In genomic region chr19:45783181-45783932, GRCm38 (mm10) we compare ENCODE assay signal across 8 mouse cellular contexts. TPM values are rescaled to one million over a fixed set of nuclear protein-coding genes. Genes with fewer than 3 reads are reported as not detected.
A peak's percentile ranks its signal among the peaks of the same experiment; 100 is the strongest.
DNase-seq lines count a peak whose midpoint lies in the region; ATAC-seq and TF ChIP-seq lines count a peak whose summit lies in the region.

Gene Mgea5 (minus strand): TSS chr19:45783837.

- TF ChIP-seq EP300 in liver, embryonic 14.5 days (IDR thresholded peaks at IDR 0.05; ENCODE audit: low read depth): peak; percentile 76
- peak; percentile 60 for TF ChIP-seq EP300 in stomach, postnatal 0 days (optimal IDR thresholded peaks at IDR 0.05)

- no peaks in the 10 kb centered on the region for H3K9me3 ChIP-seq in forebrain, embryonic 10.5 days
- H3K9me3 ChIP-seq in heart, embryonic 15.5 days (replicated peaks): no peaks in the 10 kb centered on the region
- no peaks in the 10 kb centered on the region for H3K9me3 ChIP-seq in liver, embryonic 14.5 days (ENCODE audit: control insufficient read depth, low read length)
- no peaks in the 10 kb centered on the region for H3K9me3 ChIP-seq in neural tube, embryonic 11.5 days (ENCODE audit: control insufficient read depth, low read length)
- no peaks in the 10 kb centered on the region for H3K9me3 ChIP-seq in stomach, postnatal 0 days (ENCODE audit: control insufficient read depth, low read length)

- peaks cover 32% of the 10 kb centered on the region for H3K36me3 ChIP-seq in forebrain, embryonic 10.5 days (replicated peaks)
- H3K36me3 ChIP-seq in heart, embryonic 15.5 days: peaks cover 12% of the 10 kb centered on the region
- peaks cover 30% of the 10 kb centered on the region for H3K36me3 ChIP-seq in liver, embryonic 14.5 days (replicated peaks; ENCODE audit: control insufficient read depth, insufficient read depth, low read depth)
- H3K36me3 ChIP-seq in neural tube, embryonic 11.5 days (ENCODE audit: control insufficient read depth, insufficient read depth, low read length): 0 out of 2 replicates have a peak, but pooled peaks cover 6% of the 10 kb centered on the region
- peaks cover 11% of the 10 kb centered on the region; the same call in 1 of the 2 replicates for H3K36me3 ChIP-seq in stomach, postnatal 0 days (ENCODE audit: control insufficient read depth, insufficient read depth, low read length)

- H3K4me3 ChIP-seq in forebrain, embryonic 10.5 days: peak within 1 kb of the TSS; percentile 99
- peak within 1 kb of the TSS; percentile 78 for H3K4me3 ChIP-seq in heart, embryonic 15.5 days
- peak within 1 kb of the TSS; percentile 68 to 79 for H3K4me3 ChIP-seq in liver, embryonic 14.5 days (ENCODE audit: insufficient read depth in 1 of 2, low read depth in 2 of 2, low read length in 2 of 2)
- peak within 1 kb of the TSS; percentile 100 for H3K4me3 ChIP-seq in neural tube, embryonic 11.5 days (ENCODE audit: low read depth, low read length)
- peak within 1 kb of the TSS; percentile 100 for H3K4me3 ChIP-seq in stomach, postnatal 0 days (ENCODE audit: low read depth, low read length)

- H3K9ac ChIP-seq in heart, embryonic 15.5 days: peak within 1 kb of the TSS; percentile 85
- peak within 1 kb of the TSS; percentile 92 for H3K9ac ChIP-seq in liver, embryonic 14.5 days (replicated peaks)
- H3K9ac ChIP-seq in neural tube, embryonic 11.5 days (ENCODE audit: low read length): peak within 1 kb of the TSS; percentile 98
- peak within 1 kb of the TSS; percentile 97 for H3K9ac ChIP-seq in stomach, postnatal 0 days (ENCODE audit: low read length)

- peak within 1 kb of the TSS; percentile 70 for H3K4me2 ChIP-seq in heart, embryonic 15.5 days
- peak within 1 kb of the TSS; percentile 96 for H3K4me2 ChIP-seq in liver, embryonic 14.5 days (ENCODE audit: low read depth)
- H3K4me2 ChIP-seq in neural tube, embryonic 11.5 days (ENCODE audit: low read depth): peak within 1 kb of the TSS; percentile 73
- H3K4me2 ChIP-seq in stomach, postnatal 0 days (replicated peaks; ENCODE audit: low read depth): peak within 1 kb of the TSS; percentile 67

- H3K4me1 ChIP-seq in forebrain, embryonic 10.5 days: peaks cover 34% of the 10 kb centered on the region
- peaks cover 33% of the 10 kb centered on the region for H3K4me1 ChIP-seq in heart, embryonic 15.5 days (replicated peaks)
- H3K4me1 ChIP-seq in liver, embryonic 14.5 days (replicated peaks; ENCODE audit: control insufficient read depth in 2 of 2, insufficient read depth in 2 of 2, low read length in 1 of 2): peaks cover 16 to 22% of the 10 kb centered on the region in 2 experiments
- peaks cover 9% of the 10 kb centered on the region for H3K4me1 ChIP-seq in neural tube, embryonic 11.5 days (ENCODE audit: control insufficient read depth, insufficient read depth, low read length)
- peaks cover 3% of the 10 kb centered on the region; the same call in 1 of the 2 replicates for H3K4me1 ChIP-seq in stomach, postnatal 0 days (replicated peaks; ENCODE audit: control insufficient read depth, insufficient read depth)

- under 1% methylated on average over 69 of the region's 71 CpGs for WGBS in forebrain, embryonic 10.5 days
- under 1% methylated on average over 62 of the region's 71 CpGs for WGBS in heart, embryonic 15.5 days
- whole genome bisulfite sequencing in liver, embryonic 14.5 days (ENCODE audit: insufficient replicate concordance): under 1% methylated on average over 66 of the region's 71 CpGs
- 0% methylated on average over 47 of the region's 71 CpGs for WGBS in neural tube, embryonic 11.5 days
- 2% methylated on average over 32 of the region's 71 CpGs for WGBS in stomach, postnatal 0 days

- peak; percentile 10; the same call in 1 of the 2 replicates for TF ChIP-seq CTCF in liver, embryonic 14.5 days (IDR thresholded peaks at IDR 0.05; ENCODE audit: low read depth)
- no peak for TF ChIP-seq CTCF in stomach, postnatal 0 days (IDR thresholded peaks at IDR 0.05; ENCODE audit: low read depth)

- peak; percentile 97 to 98 for DNase-seq in CD8-positive naive resting alpha-beta T cell, adult 2 months (ENCODE audit: low read depth in 2 of 2, low spot score in 2 of 2)
- peak; percentile 97 for DNase-seq in c-Kit-positive CD71-negative TER-119-negative erythroid progenitor cells, embryonic 14.5 days (ENCODE audit: low read depth)
- DNase-seq in forebrain, embryonic 10.5 days (ENCODE audit: extremely low spot score, low spot score): peak; percentile 99
- DNase-seq in kidney, postnatal 25 days: peak; percentile 98 to 99
- DNase-seq in liver, embryonic 14.5 days (ENCODE audit: low read depth in 3 of 3, low spot score in 3 of 3): peak; percentile 98 to 99 (median 98)
- DNase-seq in neural tube, embryonic 11.5 days (ENCODE audit: low spot score): peak; percentile 98
- DNase-seq in stomach, postnatal 0 days (ENCODE audit: low spot score): peak; percentile 99

- peak; percentile 96 for ATAC-seq in heart, embryonic 15.5 days (replicated peaks; ENCODE audit: insufficient number of reproducible peaks, insufficient read depth, low FRiP score, low read depth)
- ATAC-seq in liver, embryonic 14.5 days (ENCODE audit: insufficient read depth): peak; percentile 95
- peak; percentile 97 for ATAC-seq in neural tube, embryonic 11.5 days (ENCODE audit: insufficient read depth, low FRiP score, low TSS enrichment)
- ATAC-seq in stomach, postnatal 0 days (ENCODE audit: low FRiP score, low TSS enrichment): peak; percentile 96

- no peaks in the 10 kb centered on the region for H3K27me3 ChIP-seq in forebrain, embryonic 10.5 days (ENCODE audit: poor library complexity, severe bottlenecking)
- no peaks in the 10 kb centered on the region for H3K27me3 ChIP-seq in heart, embryonic 15.5 days
- H3K27me3 ChIP-seq in liver, embryonic 14.5 days (ENCODE audit: control insufficient read depth, insufficient read depth, low read length): no peaks in the 10 kb centered on the region
- H3K27me3 ChIP-seq in neural tube, embryonic 11.5 days (ENCODE audit: control insufficient read depth, insufficient read depth, low read length): no peaks in the 10 kb centered on the region
- no peaks in the 10 kb centered on the region for H3K27me3 ChIP-seq in stomach, postnatal 0 days (ENCODE audit: control insufficient read depth, insufficient read depth, low read length)

- H3K27ac ChIP-seq in forebrain, embryonic 10.5 days: peak within 1 kb of the TSS; percentile 98
- H3K27ac ChIP-seq in heart, embryonic 15.5 days: peak within 1 kb of the TSS; percentile 98
- H3K27ac ChIP-seq in liver, embryonic 14.5 days: peak within 1 kb of the TSS; percentile 89
- H3K27ac ChIP-seq in neural tube, embryonic 11.5 days (ENCODE audit: low read depth, low read length): peak within 1 kb of the TSS; percentile 99
- peak within 1 kb of the TSS; percentile 100 for H3K27ac ChIP-seq in stomach, postnatal 0 days (replicated peaks)

RNA-seq across cellular contexts. Expression of gene Mgea5, which starts in this region (rescaled TPM):
- 59.2 and 63.9 TPM in 2 replicates for polyA plus RNA-seq in forebrain, embryonic 10.5 days (2016; fragmentation: Nextera tagmentation; extraction: Ambion mirVana)
- polyA plus RNA-seq in heart, embryonic 15.5 days (2015; fragmentation: Nextera tagmentation; extraction: Ambion mirVana): 33.8 and 38.1 TPM in 2 replicates
- polyA plus RNA-seq in liver, embryonic 14.5 days (2012; rRNA removed): 17.1 and 25.2 TPM in 2 replicates
- polyA plus RNA-seq in liver, embryonic 14.5 days (2014; fragmentation: Nextera tagmentation; extraction: Ambion mirVana): 15.0 and 16.7 TPM in 2 replicates
- polyA plus RNA-seq in neural tube, embryonic 11.5 days (2014; fragmentation: Nextera tagmentation; extraction: Ambion mirVana): 65.8 and 69.7 TPM in 2 replicates
- 16.5 and 19.0 TPM in 2 replicates for polyA plus RNA-seq in stomach, postnatal 0 days (2015; fragmentation: Nextera tagmentation; extraction: Ambion mirVana)

Comparison
In these comparisons a context has a peak if more than half of its experiments do, and no peak if none do; other contexts are left out.
1. Peak in every context shown above with its lines: DNase-seq, ATAC-seq, H3K4me3 ChIP-seq and H3K27ac ChIP-seq.